Mouse (Mus musculus): Measurements from ENCODE around the gene Trappc12. TPM values are rescaled to one million over a fixed set of nuclear protein-coding genes. Genes with fewer than 3 reads are reported as not detected.
"Not testable (repeated sequence)": the region's sequence is repeated elsewhere in the genome, so short reads cannot be mapped to it uniquely, and the experiment has no call there.

Gene Trappc12
- polyA plus RNA-seq, 1 experiment from 2014 or later, result 40.0 TPM

DNA sequence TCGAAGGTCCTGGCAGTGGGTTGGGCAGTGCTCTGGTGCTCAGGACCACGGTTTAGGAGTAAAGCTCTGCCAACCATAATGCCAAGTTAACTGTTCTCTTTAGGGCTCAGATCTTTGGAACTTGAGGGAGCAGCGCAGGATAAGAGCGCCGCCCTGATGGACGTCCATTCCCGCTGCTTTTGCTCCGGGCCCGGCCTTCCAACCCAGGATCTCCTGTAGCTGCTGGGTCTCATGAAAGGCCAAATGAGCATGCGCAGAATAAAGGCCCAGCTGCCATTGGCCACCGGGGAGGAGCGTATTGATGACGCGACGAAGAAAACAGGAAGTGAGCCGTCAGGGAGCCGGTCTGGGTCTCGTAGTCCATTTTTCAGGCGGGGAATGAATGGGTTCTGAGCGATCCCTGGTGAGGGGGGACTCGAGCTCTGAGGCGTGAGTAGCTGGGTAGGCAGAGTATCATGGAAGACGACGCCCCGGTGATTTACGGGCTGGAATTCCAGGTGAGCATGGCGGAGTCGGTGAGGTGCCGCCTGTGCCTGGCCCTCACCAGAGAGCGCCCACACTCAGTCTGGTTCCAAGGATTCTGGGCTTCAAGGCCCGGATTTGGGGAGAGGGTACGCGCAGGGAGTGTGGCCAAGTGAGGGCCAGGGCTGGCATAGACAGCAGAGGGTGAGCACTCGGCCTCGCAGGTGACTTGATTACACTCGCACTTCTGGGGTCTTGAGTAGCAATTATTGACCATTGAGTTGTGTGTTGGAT is 1.4 kb upstream of the Trappc12 start, which contains the start of gene Eipr1:
TSS of gene Eipr1 (plus strand) at position 296 of the 756 bp plus-strand sequence.
- Histone ChIP-seq H3K27ac (ENCODE audit: low read depth, low read length) (no peak within 1 kb of the TSS), H3K27me3 (ENCODE audit: control insufficient read depth, insufficient read depth, low read length) (no peaks in the 10 kb centered on the region), H3K4me3 (ENCODE audit: low read depth, low read length) (peak within 1 kb of the TSS; percentile 78), H3K4me2 (ENCODE audit: low read depth, low read length, severe bottlenecking) (peak within 1 kb of the TSS; percentile 85), H3K36me3 (ENCODE audit: control insufficient read depth, insufficient read depth, low read length) (no peaks in the 10 kb centered on the region), H3K9me3 (ENCODE audit: control insufficient read depth, low read length) (no peaks in the 10 kb centered on the region), H3K4me1 (replicated peaks; ENCODE audit: control insufficient read depth, insufficient read depth, low read length) (0 out of 2 replicates have a peak, but pooled peaks cover 3% of the 10 kb centered on the region), H3K9ac (ENCODE audit: low read length) (peak within 1 kb of the TSS; percentile 66)
- DNase-seq (ENCODE audit: low spot score), result peak; percentile 91
- ATAC-seq (replicated peaks; ENCODE audit: low FRiP score), result peak; percentile 87
- 5% methylated on average over 36 of the region's 36 CpGs for WGBS

DNA sequence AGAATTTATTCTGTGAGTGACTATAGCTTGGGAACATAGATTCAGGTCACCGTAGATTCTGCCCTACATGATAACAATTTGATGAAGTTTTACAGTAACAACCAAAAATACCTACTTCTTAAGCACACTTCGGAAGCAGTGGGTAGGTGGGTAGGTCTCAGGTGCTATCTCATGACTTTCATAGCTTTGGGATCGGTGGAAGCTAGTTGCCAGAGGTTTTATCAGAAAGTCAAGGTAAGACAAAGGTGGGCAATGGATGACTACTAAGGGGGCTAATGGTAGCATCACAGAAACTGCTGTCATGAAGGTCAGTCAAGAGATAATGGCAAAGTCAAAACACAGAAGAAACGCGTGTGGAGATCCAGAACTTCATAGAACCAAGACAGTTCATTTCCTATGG is 604 bp upstream of the Trappc12 start:
- Histone ChIP-seq H3K36me3 (ENCODE audit: control insufficient read depth, insufficient read depth, low read length) (no peaks in the 10 kb centered on the region), H3K27ac (ENCODE audit: low read depth, low read length) (no peak overlapping the region), H3K4me3 (ENCODE audit: low read depth, low read length) (no peak overlapping the region; the same call in 1 of the 2 replicates), H3K9me3 (ENCODE audit: control insufficient read depth, low read length) (no peaks in the 10 kb centered on the region), H3K27me3 (ENCODE audit: control insufficient read depth, insufficient read depth, low read length) (no peaks in the 10 kb centered on the region), H3K4me1 (replicated peaks; ENCODE audit: control insufficient read depth, insufficient read depth, low read length) (0 out of 2 replicates have a peak, but pooled peaks cover 3% of the 10 kb centered on the region), H3K9ac (ENCODE audit: low read length) (no peak overlapping the region), H3K4me2 (ENCODE audit: low read depth, low read length, severe bottlenecking) (no peak overlapping the region)
- no peak for ATAC-seq (replicated peaks; ENCODE audit: low FRiP score)
- no peak for DNase-seq (ENCODE audit: low spot score)
- WGBS, result 94% methylated on average over 5 of the region's 5 CpGs

DNA sequence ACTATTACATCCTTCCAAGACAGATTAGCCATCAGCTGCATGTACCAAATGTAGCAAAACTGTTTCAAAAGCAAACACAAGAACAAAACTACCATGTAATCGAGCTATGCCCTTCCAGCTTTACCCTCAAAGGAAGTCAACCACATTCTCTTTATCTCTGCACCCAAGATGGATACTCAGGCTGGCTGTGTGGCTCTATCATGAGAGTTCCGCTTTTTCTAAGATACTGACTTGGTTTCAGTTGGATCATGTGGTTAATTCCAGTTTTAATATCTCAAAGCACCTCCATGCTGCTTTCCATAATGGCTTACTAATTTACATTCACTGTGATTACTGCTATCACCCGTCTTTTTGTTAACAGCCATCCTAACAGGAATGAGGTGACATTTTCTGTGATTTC is 6.9 kb downstream of the Trappc12 start:
- Histone ChIP-seq H3K9ac (ENCODE audit: low read length) (no peak overlapping the region), H3K4me3 (ENCODE audit: low read depth, low read length) (no peak overlapping the region), H3K36me3 (ENCODE audit: control insufficient read depth, insufficient read depth, low read length) (0 out of 2 replicates have a peak, but pooled peaks cover 3% of the 10 kb centered on the region), H3K4me2 (ENCODE audit: low read depth, low read length, severe bottlenecking) (no peak overlapping the region), H3K9me3 (ENCODE audit: control insufficient read depth, low read length) (no peaks in the 10 kb centered on the region), H3K27me3 (ENCODE audit: control insufficient read depth, insufficient read depth, low read length) (no peaks in the 10 kb centered on the region), H3K4me1 (replicated peaks; ENCODE audit: control insufficient read depth, insufficient read depth, low read length) (no peaks in the 10 kb centered on the region), H3K27ac (ENCODE audit: low read depth, low read length) (no peak overlapping the region)
- WGBS, result 84% methylated on average over 3 of the region's 3 CpGs
- ATAC-seq (replicated peaks; ENCODE audit: low FRiP score), result no peak
- no peak for DNase-seq (ENCODE audit: low spot score)

DNA sequence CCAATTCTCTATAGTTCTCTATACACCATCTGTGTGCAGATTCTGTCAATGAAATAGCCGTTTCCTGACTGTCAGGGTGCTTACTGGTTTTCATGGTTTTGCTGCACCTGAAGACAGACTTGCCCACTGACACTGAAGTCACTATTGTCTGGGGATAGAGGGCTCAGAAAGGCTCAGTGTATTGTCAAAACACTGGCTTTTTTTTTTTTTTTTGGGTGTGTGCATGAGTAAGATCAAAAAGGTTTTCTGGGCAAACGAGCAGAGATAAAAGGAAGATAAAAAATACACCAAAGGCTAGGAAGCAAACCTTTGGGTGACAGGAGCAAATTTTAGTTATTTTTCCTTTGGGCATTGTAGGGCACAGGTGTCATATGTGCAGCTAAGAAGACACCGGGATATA is 15.0 kb downstream of the Trappc12 start:
- DNase-seq (ENCODE audit: low spot score) (no peak), ATAC-seq (replicated peaks; ENCODE audit: low FRiP score) (no peak)
- H3K27me3 ChIP-seq (ENCODE audit: control insufficient read depth, insufficient read depth, low read length), result no peaks in the 10 kb centered on the region
- H3K9ac ChIP-seq (ENCODE audit: low read length), result no peak overlapping the region
- no peak overlapping the region for H3K4me3 ChIP-seq (ENCODE audit: low read depth, low read length)
- H3K4me2 ChIP-seq (ENCODE audit: low read depth, low read length, severe bottlenecking), result no peak overlapping the region
- WGBS, result 90% methylated on average over 3 of the region's 3 CpGs
- H3K36me3 ChIP-seq (ENCODE audit: control insufficient read depth, insufficient read depth, low read length), result peaks cover 4% of the 10 kb centered on the region; the same call in 1 of the 2 replicates
- no peaks in the 10 kb centered on the region for H3K9me3 ChIP-seq (ENCODE audit: control insufficient read depth, low read length)
- no peak overlapping the region for H3K27ac ChIP-seq (ENCODE audit: low read depth, low read length)
- H3K4me1 ChIP-seq (replicated peaks; ENCODE audit: control insufficient read depth, insufficient read depth, low read length), result no peaks in the 10 kb centered on the region

DNA sequence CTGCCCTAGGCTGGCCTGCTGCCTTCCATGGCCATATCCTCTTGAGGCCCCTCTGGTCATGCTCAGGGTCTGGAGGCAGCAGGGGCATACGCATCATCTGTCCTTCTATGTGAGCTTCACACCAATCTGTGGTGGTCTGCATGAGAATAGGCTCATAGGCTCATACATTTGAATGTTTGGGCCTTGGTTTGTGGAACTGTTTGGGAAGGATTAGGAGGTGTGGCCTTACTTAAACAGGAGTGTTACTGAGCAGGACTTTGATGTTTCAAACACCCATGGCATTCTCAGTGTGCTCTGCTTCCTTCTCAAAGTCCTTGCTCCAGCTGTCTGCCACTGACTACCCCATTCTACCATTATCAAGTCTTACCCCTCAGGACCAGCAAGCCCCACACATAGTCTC is 16.0 kb downstream of the Trappc12 start:
- Histone ChIP-seq H3K27ac (ENCODE audit: low read depth, low read length) (no peak overlapping the region), H3K9me3 (ENCODE audit: control insufficient read depth, low read length) (no peaks in the 10 kb centered on the region), H3K4me2 (ENCODE audit: low read depth, low read length, severe bottlenecking) (no peak overlapping the region), H3K9ac (ENCODE audit: low read length) (no peak overlapping the region), H3K4me1 (replicated peaks; ENCODE audit: control insufficient read depth, insufficient read depth, low read length) (no peaks in the 10 kb centered on the region), H3K36me3 (ENCODE audit: control insufficient read depth, insufficient read depth, low read length) (peaks cover 4% of the 10 kb centered on the region; the same call in 1 of the 2 replicates), H3K4me3 (ENCODE audit: low read depth, low read length) (no peak overlapping the region), H3K27me3 (ENCODE audit: control insufficient read depth, insufficient read depth, low read length) (no peaks in the 10 kb centered on the region)
- DNase-seq (ENCODE audit: low spot score), result no peak
- no peak for ATAC-seq (replicated peaks; ENCODE audit: low FRiP score)
- WGBS, result 100% methylated on average over 1 of the region's 1 CpGs

DNA sequence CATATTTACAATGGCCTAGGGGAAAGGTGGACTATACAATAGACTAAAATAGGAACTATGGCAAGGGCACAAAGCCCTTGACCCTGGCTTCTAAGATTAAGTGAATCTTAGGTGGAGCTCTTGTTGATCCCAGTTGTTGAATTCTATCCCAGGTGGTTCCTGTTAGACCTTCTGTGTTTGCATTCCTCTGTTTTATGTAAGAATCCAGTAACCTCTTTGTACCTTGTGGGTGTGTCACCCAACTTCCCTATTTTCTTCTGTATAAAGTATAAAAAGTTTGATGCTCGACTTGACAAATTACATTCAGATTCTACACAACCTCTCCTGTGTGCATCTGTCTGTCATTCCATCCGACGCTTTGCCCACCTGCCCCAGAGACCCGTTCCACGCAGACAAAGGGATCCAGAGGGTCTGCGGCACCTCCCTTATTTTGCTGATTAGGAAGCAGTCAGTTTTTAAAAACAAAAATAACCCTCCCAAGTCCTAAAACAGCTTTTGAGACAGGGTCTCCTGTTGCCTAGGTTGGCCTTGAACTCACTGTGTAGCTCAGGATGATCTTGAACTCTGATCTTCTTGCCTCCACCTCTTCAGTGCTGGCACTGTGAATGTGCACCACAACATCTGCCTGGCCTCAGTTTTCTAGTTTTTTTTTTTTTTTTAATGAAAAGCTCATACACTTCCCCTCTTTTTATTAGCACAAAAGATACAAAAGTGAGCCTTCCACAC is 16.6 kb downstream of the Trappc12 start:
- not testable (repeated sequence) for H3K36me3 ChIP-seq (ENCODE audit: control insufficient read depth, insufficient read depth, low read length)
- 97% methylated on average over 6 of the region's 6 CpGs for WGBS

DNA sequence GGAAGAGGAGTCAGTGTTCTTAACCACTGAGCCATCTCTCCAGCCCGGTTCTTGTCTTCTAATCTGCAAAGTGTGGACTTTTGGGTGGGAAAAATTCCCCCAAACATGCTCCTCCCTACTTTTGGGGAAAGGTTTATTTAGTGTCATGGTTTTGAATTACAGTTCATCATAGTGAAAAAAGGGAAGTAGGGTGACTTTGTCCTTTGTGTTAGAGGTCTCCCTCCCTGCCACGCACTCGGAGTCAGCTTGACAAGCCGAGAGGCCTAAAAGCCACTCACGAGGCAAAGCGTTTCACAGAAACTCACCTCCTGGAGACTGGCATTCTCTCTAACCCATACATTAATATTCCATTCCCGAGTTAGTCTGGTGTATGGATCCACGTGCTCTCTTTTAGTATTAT is 17.6 kb downstream of the Trappc12 start:
- Histone ChIP-seq H3K9me3 (ENCODE audit: control insufficient read depth, low read length) (no peaks in the 10 kb centered on the region), H3K4me3 (ENCODE audit: low read depth, low read length) (no peak overlapping the region), H3K4me1 (replicated peaks; ENCODE audit: control insufficient read depth, insufficient read depth, low read length) (no peaks in the 10 kb centered on the region), H3K36me3 (ENCODE audit: control insufficient read depth, insufficient read depth, low read length) (peaks cover 4% of the 10 kb centered on the region; the same call in 1 of the 2 replicates), H3K27me3 (ENCODE audit: control insufficient read depth, insufficient read depth, low read length) (no peaks in the 10 kb centered on the region), H3K27ac (ENCODE audit: low read depth, low read length) (no peak overlapping the region), H3K9ac (ENCODE audit: low read length) (no peak overlapping the region), H3K4me2 (ENCODE audit: low read depth, low read length, severe bottlenecking) (no peak overlapping the region)
- 96% methylated on average over 8 of the region's 8 CpGs for WGBS
- no peak for DNase-seq (ENCODE audit: low spot score)
- no peak for ATAC-seq (replicated peaks; ENCODE audit: low FRiP score)

More for the DNA sequence above, 16.6 kb downstream of the Trappc12 start:
- H3K4me3 ChIP-seq (ENCODE audit: low read depth, low read length); H3K9ac ChIP-seq (ENCODE audit: low read length); H3K9me3 ChIP-seq (ENCODE audit: control insufficient read depth, low read length); DNase-seq (ENCODE audit: low spot score); H3K27me3 ChIP-seq (ENCODE audit: control insufficient read depth, insufficient read depth, low read length); H3K4me2 ChIP-seq (ENCODE audit: low read depth, low read length, severe bottlenecking); H3K27ac ChIP-seq (ENCODE audit: low read depth, low read length); ATAC-seq (replicated peaks; ENCODE audit: low FRiP score); H3K4me1 ChIP-seq (replicated peaks; ENCODE audit: control insufficient read depth, insufficient read depth, low read length): not testable (repeated sequence)

DNA sequence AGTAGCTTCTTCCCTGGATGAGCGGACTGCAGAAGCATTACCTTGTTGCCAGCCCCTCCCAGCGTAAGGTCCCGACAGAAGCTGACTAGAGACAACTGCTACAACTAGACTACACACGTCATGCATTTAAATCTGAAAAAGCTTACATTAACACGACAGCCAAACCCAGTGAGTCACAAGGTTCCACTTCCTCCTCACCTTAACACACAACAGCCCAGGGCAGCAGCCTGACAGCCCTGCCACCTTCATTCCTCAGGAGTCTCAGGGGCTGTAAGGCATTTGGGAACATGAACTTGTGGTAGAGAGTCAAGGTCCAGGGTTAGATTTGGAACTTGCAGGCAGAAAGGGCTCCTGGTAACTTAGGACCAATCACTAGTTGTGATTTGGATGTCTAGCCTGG is 23.2 kb downstream of the Trappc12 start:
- ATAC-seq (replicated peaks; ENCODE audit: low FRiP score), result no peak
- Histone ChIP-seq H3K36me3 (ENCODE audit: control insufficient read depth, insufficient read depth, low read length) (no peaks in the 10 kb centered on the region), H3K9me3 (ENCODE audit: control insufficient read depth, low read length) (no peaks in the 10 kb centered on the region), H3K27ac (ENCODE audit: low read depth, low read length) (no peak overlapping the region), H3K4me3 (ENCODE audit: low read depth, low read length) (no peak overlapping the region), H3K4me2 (ENCODE audit: low read depth, low read length, severe bottlenecking) (no peak overlapping the region), H3K9ac (ENCODE audit: low read length) (no peak overlapping the region), H3K4me1 (replicated peaks; ENCODE audit: control insufficient read depth, insufficient read depth, low read length) (no peaks in the 10 kb centered on the region), H3K27me3 (ENCODE audit: control insufficient read depth, insufficient read depth, low read length) (no peaks in the 10 kb centered on the region)
- WGBS, result 93% methylated on average over 5 of the region's 5 CpGs
- no peak for DNase-seq (ENCODE audit: low spot score)

All from forebrain, embryonic 11.5 days (tissue).